Mouse (Mus musculus) C2C12 (cell line): ENCODE measurements around the gene Lgals8.

Experiments
- CEBPB ChIP-seq: IDR thresholded peaks from one replicate; pipeline ENCODE4 v1.6.1; 2011; ENCODE audit warnings: low read depth, mild to moderate bottlenecking, control low read depth, moderate library complexity
- CTCF ChIP-seq: IDR thresholded peaks from one replicate; pipeline ENCODE4 v1.5.1; 2011; ENCODE audit not compliant: control insufficient read depth, insufficient read depth, insufficient read length
- FOSL1 ChIP-seq: IDR thresholded peaks from one replicate; pipeline ENCODE4 v1.8.0; 2011; ENCODE audit warnings: mild to moderate bottlenecking, low read length; ENCODE audit not compliant: poor library complexity, insufficient read depth, severe bottlenecking
- MAX ChIP-seq: IDR thresholded peaks from one replicate; pipeline ENCODE4 v1.6.1; 2011; ENCODE audit warnings: mild to moderate bottlenecking, control low read depth
- MYOG ChIP-seq: IDR thresholded peaks from one replicate; pipeline ENCODE4 v1.6.1; 2011; ENCODE audit not compliant: control insufficient read depth, insufficient read length; ENCODE audit errors: extremely low read depth
- USF1 ChIP-seq: IDR thresholded peaks from one replicate; pipeline ENCODE4 v1.6.1; 2011; ENCODE audit warnings: low read depth, mild to moderate bottlenecking, control low read depth, moderate library complexity

- TF ChIP-seq CTCF, result no peak
- TF ChIP-seq CEBPB, result no peak
- TF ChIP-seq MYOG, result no peak
- TF ChIP-seq USF1, result no peak
- no peak for TF ChIP-seq MAX
- TF ChIP-seq FOSL1, result no peak
Measured at GRCm38 (mm10) chr13:12507426-12507825, 42.7 kb upstream of the Lgals8 start.
